In genomic region chr16:91222171-91222642, GRCm38 (mm10) we compare ENCODE assay signal across 9 mouse cellular contexts. TPM values are rescaled to one million over a fixed set of nuclear protein-coding genes. Genes with fewer than 3 reads are reported as not detected.
A peak's percentile ranks its signal among the peaks of the same experiment; 100 is the strongest.
DNase-seq lines count a peak whose midpoint lies in the region; ATAC-seq and TF ChIP-seq lines count a peak whose summit lies in the region.
"Had no signal": no experiment of that assay in that cellular context is flagged by ENCODE, and none has a peak within 500 bp of the region (broad histone marks: within the 10 kb centered on the region; RNA-seq: fewer than 3 reads in every experiment).

No protein-coding gene starts in this region.

- TF ChIP-seq CTCF in brain, embryonic 14.5 days (IDR thresholded peaks at IDR 0.05; ENCODE audit: borderline replicate concordance, extremely low read depth, insufficient read depth, insufficient read length) = no peak
- TF ChIP-seq CTCF in forebrain, postnatal 0 days (IDR thresholded peaks at IDR 0.05; ENCODE audit: low read depth) = no peak; the same call in 1 of the 2 replicates
- TF ChIP-seq CTCF in lung, adult 2 months (IDR thresholded peaks at IDR 0.05; ENCODE audit: insufficient read depth, low read length) = no peak

- no peaks in the 10 kb centered on the region for H3K9me3 ChIP-seq in forebrain, postnatal 0 days (ENCODE audit: low read length)
- no peaks in the 10 kb centered on the region for H3K9me3 ChIP-seq in midbrain, embryonic 14.5 days (ENCODE audit: control insufficient read depth, low read length)

- TF ChIP-seq POLR2A in brain, embryonic 14.5 days (IDR thresholded peaks at IDR 0.05; ENCODE audit: borderline replicate concordance, extremely low read depth, insufficient read depth, insufficient read length, poor library complexity, severe bottlenecking) = no peak
- no peak for TF ChIP-seq POLR2A in lung, adult 2 months (IDR thresholded peaks at IDR 0.05; ENCODE audit: borderline replicate concordance, extremely low read depth, low read depth, low read length)

- H3K4me3 ChIP-seq in forebrain, postnatal 0 days (ENCODE audit: low read depth, low read length) = peak overlapping the region; percentile 18
- H3K4me3 ChIP-seq in midbrain, embryonic 14.5 days (replicated peaks; ENCODE audit: low read depth, low read length) = peak overlapping the region; percentile 18
- no peak overlapping the region for H3K4me3 ChIP-seq in lung, adult 2 months (replicated peaks; ENCODE audit: extremely low read depth, low read depth, low read length)

- peak overlapping the region; percentile 39 for H3K4me2 ChIP-seq in forebrain, postnatal 0 days (ENCODE audit: low read depth)
- peak overlapping the region; percentile 39 for H3K4me2 ChIP-seq in midbrain, embryonic 14.5 days (ENCODE audit: low read length)

- H3K27ac ChIP-seq in forebrain, postnatal 0 days (ENCODE audit: low read depth, low read length) = peak overlapping the region; percentile 50
- no peak overlapping the region for H3K27ac ChIP-seq in midbrain, embryonic 14.5 days (replicated peaks; ENCODE audit: low read depth, low read length)

- H3K36me3 ChIP-seq in forebrain, postnatal 0 days (ENCODE audit: insufficient read depth) = no peaks in the 10 kb centered on the region
- H3K36me3 ChIP-seq in midbrain, embryonic 14.5 days (ENCODE audit: control insufficient read depth, insufficient read depth, low read length) = no peaks in the 10 kb centered on the region

- no peak overlapping the region for H3K9ac ChIP-seq in forebrain, postnatal 0 days
- no peak overlapping the region for H3K9ac ChIP-seq in midbrain, embryonic 14.5 days (replicated peaks; ENCODE audit: low read length)

- no peak; the same call in 1 of the 2 replicates for ATAC-seq in forebrain, postnatal 0 days
- no peak for ATAC-seq in midbrain, embryonic 14.5 days (ENCODE audit: low FRiP score, low TSS enrichment)
- ATAC-seq: Patski had no signal

- 4% methylated on average over 25 of the region's 25 CpGs for WGBS in forebrain, postnatal 0 days
- WGBS in midbrain, embryonic 14.5 days = under 1% methylated on average over 25 of the region's 25 CpGs
- WGBS in lung, adult 2 months = 1% methylated on average over 25 of the region's 25 CpGs

- H3K4me1 ChIP-seq in forebrain, postnatal 0 days (ENCODE audit: insufficient read depth) = no peaks in the 10 kb centered on the region; the same call in 1 of the 2 replicates
- peaks cover 23% of the 10 kb centered on the region for H3K4me1 ChIP-seq in midbrain, embryonic 14.5 days (ENCODE audit: control insufficient read depth, insufficient read depth, low read length)
- no peaks in the 10 kb centered on the region for H3K4me1 ChIP-seq in lung, adult 2 months (ENCODE audit: control insufficient read depth, insufficient read depth, low read length)

- peaks cover 53% of the 10 kb centered on the region for H3K27me3 ChIP-seq in forebrain, postnatal 0 days (ENCODE audit: insufficient read depth, low read length)
- H3K27me3 ChIP-seq in midbrain, embryonic 14.5 days (ENCODE audit: control insufficient read depth, insufficient read depth, low read length) = peaks cover 98% of the 10 kb centered on the region

- peak; percentile 17 to 21 for DNase-seq in kidney, postnatal 4 days
- no peak for DNase-seq in kidney, adult 8-10 months
- DNase-seq in brain, embryonic 14.5 days (ENCODE audit: low read depth) = peak; percentile 75
- peak; percentile 62 for DNase-seq in forebrain, postnatal 0 days
- DNase-seq in midbrain, embryonic 14.5 days = peak; percentile 65
- DNase-seq in cerebellum, adult 9-11 months = no peak
- no peak for DNase-seq in kidney, adult 9 months
- DNase-seq in lung, adult 2 months = no peak

RNA-seq across cellular contexts. Expression of gene Olig2, which starts 3.0 kb away (rescaled TPM):
- polyA plus RNA-seq in brain, embryonic 14.5 days (2012; rRNA removed) = 25.1 and 26.7 TPM in 2 replicates
- total RNA-seq in forebrain, postnatal 0 days (2014; rRNA removed) = 32.8 and 41.0 TPM in 2 replicates
- 11.6 and 14.7 TPM in 2 replicates for polyA plus RNA-seq in forebrain, postnatal 0 days (2015; fragmentation: Nextera tagmentation; extraction: Ambion mirVana)
- polyA plus RNA-seq in midbrain, embryonic 14.5 days (2014; fragmentation: Nextera tagmentation; extraction: Ambion mirVana) = 5.6 and 7.8 TPM in 2 replicates
- polyA plus RNA-seq in lung, adult 2 months (2012; rRNA removed) = not detected in 2 replicates
- polyA plus RNA-seq: Patski had no signal

RNA-seq across cellular contexts. Expression of gene Olig1, which starts 47.4 kb away (rescaled TPM):
- polyA plus RNA-seq in brain, embryonic 14.5 days (2012; rRNA removed) = 47.7 and 61.3 TPM in 2 replicates
- 103 and 130 TPM in 2 replicates for total RNA-seq in forebrain, postnatal 0 days (2014; rRNA removed)
- 127 and 138 TPM in 2 replicates for polyA plus RNA-seq in forebrain, postnatal 0 days (2015; fragmentation: Nextera tagmentation; extraction: Ambion mirVana)
- polyA plus RNA-seq in midbrain, embryonic 14.5 days (2014; fragmentation: Nextera tagmentation; extraction: Ambion mirVana) = 43.7 and 57.0 TPM in 2 replicates
- polyA plus RNA-seq in lung, adult 2 months (2012; rRNA removed) = 0.05 and 0.25 TPM in 2 replicates
- polyA plus RNA-seq: Patski had no signal

Comparison
In these comparisons a context has a peak if more than half of its experiments do, and no peak if none do; other contexts are left out.
1. DNase-seq: peak in kidney, postnatal 4 days (2 of 2), brain, embryonic 14.5 days (single experiment), forebrain, postnatal 0 days (single experiment) and midbrain, embryonic 14.5 days (single experiment); none in kidney, adult 8-10 months (0 of 2), cerebellum, adult 9-11 months (single experiment), kidney, adult 9 months (single experiment) and lung, adult 2 months (single experiment).
2. RNA of gene Olig1, which starts 47.4 kb away (polyA plus RNA-seq): 127 to 138 TPM in forebrain, postnatal 0 days, 47.7 to 61.3 TPM in brain, embryonic 14.5 days and 43.7 to 57.0 TPM in midbrain, embryonic 14.5 days; 0.05 to 0.25 TPM in lung, adult 2 months; every median in the first group is over 10 times any median in the second.